Mouse (Mus musculus) ovary, adult 10 weeks (tissue): ENCODE results near the gene Fam228b. TPM values are rescaled to one million over a fixed set of nuclear protein-coding genes. Genes with fewer than 3 reads are reported as not detected.

Source experiments
- polyA plus RNA-seq: library from polyadenylated mRNA; stranded (reverse); fragments of 350-450 nt; fragmentation: Illumina TruSeq; extraction: RNeasy Lipid Tissue Mini Kit (QIAGEN cat#74804); gene quantifications from one replicate; pipeline ENCODE4 v1.2.3, GENCODE M21; 2014

Fam228b gene
- polyA plus RNA-seq = 5.7 TPM

DNA sequence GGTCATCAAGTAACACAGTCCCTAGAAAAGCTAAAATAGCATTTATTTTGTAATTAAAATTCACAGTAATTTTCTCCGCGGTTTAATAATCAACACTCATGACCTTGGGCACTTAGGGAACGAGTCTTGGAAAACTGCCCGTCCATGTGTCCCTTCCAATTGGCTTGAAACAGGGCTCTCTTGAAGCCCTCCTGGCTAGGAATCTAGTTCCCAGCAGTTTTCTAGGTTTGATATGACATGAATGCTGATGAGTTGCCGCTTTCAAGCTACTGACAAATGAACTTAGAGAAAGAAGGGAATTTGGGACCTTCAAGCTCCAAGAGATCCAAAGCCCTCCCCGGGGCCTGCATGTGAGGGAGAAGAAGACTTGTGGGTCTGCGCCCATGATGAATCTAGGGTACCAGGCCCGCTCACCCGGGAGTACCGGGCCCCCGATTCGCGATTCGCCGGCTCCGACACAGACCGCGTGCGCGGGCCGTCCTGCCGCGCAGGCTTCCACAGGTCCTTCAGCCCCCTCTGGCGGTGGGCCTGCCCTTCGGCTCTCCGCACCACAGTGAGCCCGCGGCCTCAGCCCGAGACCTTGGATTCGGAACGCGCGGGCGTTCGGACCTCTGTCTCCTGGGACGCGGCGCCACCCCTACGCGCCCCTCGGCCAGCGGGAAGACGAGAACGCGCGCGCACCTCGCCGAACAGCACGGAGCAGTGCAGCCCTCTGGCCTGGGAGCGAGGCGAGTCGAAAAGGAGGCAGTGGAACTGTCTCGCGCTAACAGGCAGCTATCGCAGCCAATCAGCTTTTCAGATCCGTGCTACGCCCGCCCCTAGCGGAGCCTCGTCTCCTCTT, at the start of gene Fam228b, which contains the start of gene Pfn4:
Gene Fam228b, minus strand, starts transcription at position 776 of the 841 bp plus-strand sequence.
Gene Pfn4, plus strand, starts transcription at position 531 of the 841 bp plus-strand sequence.

DNA sequence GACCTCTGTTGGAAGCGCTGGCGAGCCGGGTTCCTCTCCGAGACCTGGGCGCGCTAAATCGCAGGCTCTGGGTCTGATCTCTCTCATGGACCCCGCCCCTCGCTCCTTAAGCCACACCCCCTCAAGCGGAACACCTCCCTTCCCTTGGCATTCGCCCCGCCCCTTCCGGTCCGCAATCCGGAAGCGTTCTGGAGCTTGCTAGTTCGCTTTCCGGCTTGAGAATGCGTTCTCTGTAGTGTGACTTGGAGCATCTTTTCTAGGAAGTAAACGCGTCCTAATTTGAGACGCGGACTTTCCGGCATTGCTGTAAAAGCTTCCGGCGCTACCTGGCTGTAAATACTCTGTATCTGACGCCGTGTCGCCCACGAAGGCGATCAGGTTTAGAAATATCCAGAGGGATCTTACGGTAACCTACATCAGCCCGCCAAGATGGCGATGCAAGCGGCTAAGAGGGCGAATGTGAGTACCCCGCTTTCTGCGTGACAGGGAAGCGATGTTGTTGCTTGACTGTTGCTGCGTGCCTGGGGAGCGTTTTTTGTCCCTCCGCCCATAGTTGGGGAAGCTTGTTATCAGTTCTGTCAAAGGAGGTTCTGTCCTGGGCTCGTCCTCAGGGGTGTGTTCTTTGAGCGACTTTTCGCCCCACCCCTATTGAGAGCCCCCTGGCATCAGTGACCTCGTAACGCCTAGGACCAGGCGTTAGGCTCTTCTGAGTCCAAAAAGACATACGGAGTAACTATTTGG, 48.5 kb upstream of the Fam228b start, which contains the start of gene Sf3b6:
Gene Sf3b6, plus strand, starts transcription at position 184 of the 741 bp plus-strand sequence.

DNA sequence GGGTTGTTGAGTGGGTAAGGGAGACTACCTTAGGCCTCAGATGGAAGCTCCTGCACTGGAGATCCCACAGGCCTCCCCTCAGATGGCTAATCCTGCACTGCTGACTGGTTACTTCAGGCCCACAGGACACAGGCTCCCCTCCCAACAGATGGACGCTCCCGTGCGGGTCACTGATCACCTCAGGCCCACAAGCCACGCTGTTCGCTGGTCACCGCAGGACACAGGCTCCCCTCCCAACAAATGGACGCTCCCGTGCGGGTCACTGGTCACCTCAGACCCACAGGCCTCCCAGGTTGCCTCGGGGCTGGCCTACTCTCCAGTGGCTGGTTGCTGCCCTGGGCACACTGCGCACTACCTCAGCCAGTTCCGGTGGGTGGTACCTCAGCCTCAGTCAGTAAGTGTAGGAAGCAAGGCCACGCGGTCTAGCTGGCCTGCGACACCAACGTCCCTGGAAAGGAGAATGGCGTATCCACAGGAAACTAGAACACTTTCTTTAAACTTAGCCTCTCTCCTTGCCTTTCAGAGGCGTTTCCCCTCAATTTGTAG, 31.0 kb downstream of the Fam228b start, which contains the start of gene Fam228a:
Gene Fam228a, minus strand, starts transcription at position 400 of the 546 bp plus-strand sequence.

Other genes with a start within 250 kb of the Fam228b start
- 89.9 TPM for gene Itsn2, start 176.6 kb downstream of the Fam228b start, polyA plus RNA-seq
- not detected for gene Gm3625, start 176.3 kb downstream of the Fam228b start, polyA plus RNA-seq
- 0.60 TPM for gene Fam228a, start 30.8 kb downstream of the Fam228b start, polyA plus RNA-seq
- 4.5 TPM for gene Pfn4, start 245 bp downstream of the Fam228b start, polyA plus RNA-seq
- 382 TPM for gene Sf3b6, start 48.3 kb upstream of the Fam228b start, polyA plus RNA-seq
- gene Fkbp1b, start 72.3 kb upstream of the Fam228b start, polyA plus RNA-seq = 7.1 TPM
- 5.6 TPM for gene Wdcp, start 74.0 kb upstream of the Fam228b start, polyA plus RNA-seq
- gene Mfsd2b, start 105.1 kb upstream of the Fam228b start, polyA plus RNA-seq = not detected
- gene Ubxn2a, start 138.4 kb upstream of the Fam228b start, polyA plus RNA-seq = 113 TPM
- gene Atad2b, start 148.1 kb upstream of the Fam228b start, polyA plus RNA-seq = 56.3 TPM